14 mouse cellular contexts compared by ENCODE assay signal in genomic region chr5:73586597-73586996, GRCm38 (mm10). TPM values are rescaled to one million over a fixed set of nuclear protein-coding genes. Genes with fewer than 3 reads are reported as not detected.
"Had no signal": no experiment of that assay in that cellular context is flagged by ENCODE, and none has a peak within 500 bp of the region (broad histone marks: within the 10 kb centered on the region; RNA-seq: fewer than 3 reads in every experiment).

No protein-coding gene starts in this region.

- H3K4me1 ChIP-seq: intestine, embryonic 15.5 days; limb, embryonic 15.5 days; liver, embryonic 13.5 days; neural tube, embryonic 12.5 days had no signal

- ATAC-seq: liver, postnatal 0 days had no signal

- H3K36me3 ChIP-seq: intestine, embryonic 15.5 days; limb, embryonic 15.5 days; liver, embryonic 13.5 days; neural tube, embryonic 12.5 days had no signal

- DNase-seq: kidney, adult 18-20 months; kidney, postnatal 14 days; layer of hippocampus, postnatal 36 days; liver, embryonic 13.5 days; liver, postnatal 0 days; thymus, adult 2 months; thymus, postnatal 25 days had no signal

- H3K4me3 ChIP-seq: intestine, embryonic 15.5 days; limb, embryonic 15.5 days; liver, embryonic 13.5 days; neural tube, embryonic 12.5 days had no signal

- H3K9ac ChIP-seq: intestine, embryonic 15.5 days; limb, embryonic 15.5 days; liver, embryonic 13.5 days; liver, postnatal 0 days; neural tube, embryonic 12.5 days had no signal

- H3K27ac ChIP-seq: intestine, embryonic 15.5 days; limb, embryonic 15.5 days; liver, embryonic 13.5 days; neural tube, embryonic 12.5 days; stomach, postnatal 0 days had no signal

- H3K27me3 ChIP-seq: intestine, embryonic 15.5 days; limb, embryonic 15.5 days; liver, embryonic 13.5 days; neural tube, embryonic 12.5 days had no signal

- H3K9me3 ChIP-seq: intestine, embryonic 15.5 days; limb, embryonic 15.5 days; liver, embryonic 13.5 days; neural tube, embryonic 12.5 days had no signal

- H3K4me2 ChIP-seq: intestine, embryonic 15.5 days; limb, embryonic 15.5 days; liver, embryonic 13.5 days; neural tube, embryonic 12.5 days had no signal

RNA-seq across cellular contexts. Expression of gene Lrrc66, which starts 45.7 kb away (rescaled TPM):
- polyA plus RNA-seq: kidney, embryonic 14.5 days; limb, embryonic 11.5 days; liver, postnatal 0 days; lung, embryonic 16.5 days; neural tube, embryonic 12.5 days had no signal
